Mouse (Mus musculus): Measurements from ENCODE around the gene Trf. TPM values are rescaled to one million over a fixed set of nuclear protein-coding genes. Genes with fewer than 3 reads are reported as not detected.

The Trf gene
- polyA plus RNA-seq, 1 experiment = 19.6 TPM

- Histone ChIP-seq H3K4me3 (ENCODE audit: low read depth, low read length) (no peak overlapping the region), H3K4me1 (ENCODE audit: control insufficient read depth, insufficient read depth, insufficient read length, low read length) (peaks cover 8% of the 10 kb centered on the region), H3K36me3 (ENCODE audit: control insufficient read depth, insufficient read depth, low read length) (no peaks in the 10 kb centered on the region), H3K27ac (ENCODE audit: insufficient read depth, low read depth, low read length) (no peak overlapping the region), H3K27me3 (ENCODE audit: control insufficient read depth, insufficient read depth, low read length) (no peaks in the 10 kb centered on the region)
- WGBS = 82% methylated on average over 7 of the region's 7 CpGs
- no peak for TF ChIP-seq CTCF (IDR thresholded peaks at IDR 0.05; ENCODE audit: extremely low read depth, insufficient read length, insufficient replicate concordance, low read depth, low read length)
- TF ChIP-seq POLR2A (IDR thresholded peaks at IDR 0.05; ENCODE audit: low read depth, low read length) = no peak
Measured at GRCm38 (mm10) chr9:103233006-103233395, 2.8 kb upstream of the Trf start.

GRCm38 (mm10) chr9:103232232-103233005 is 2.2 kb upstream of the Trf start:
- WGBS = 88% methylated on average over 7 of the region's 7 CpGs
- Histone ChIP-seq H3K4me1 (ENCODE audit: control insufficient read depth, insufficient read depth, insufficient read length, low read length) (peaks cover 8% of the 10 kb centered on the region), H3K36me3 (ENCODE audit: control insufficient read depth, insufficient read depth, low read length) (no peaks in the 10 kb centered on the region), H3K27me3 (ENCODE audit: control insufficient read depth, insufficient read depth, low read length) (no peaks in the 10 kb centered on the region), H3K4me3 (ENCODE audit: low read depth, low read length) (no peak overlapping the region), H3K27ac (ENCODE audit: insufficient read depth, low read depth, low read length) (no peak overlapping the region)
- TF ChIP-seq CTCF (IDR thresholded peaks at IDR 0.05; ENCODE audit: extremely low read depth, insufficient read length, insufficient replicate concordance, low read depth, low read length) (no peak), POLR2A (IDR thresholded peaks at IDR 0.05; ENCODE audit: low read depth, low read length) (no peak)

GRCm38 (mm10) chr9:103229037-103229867 is 992 bp downstream of the Trf start:
- no peak overlapping the region for H3K4me3 ChIP-seq (ENCODE audit: low read depth, low read length)

GRCm38 (mm10) chr9:103228370-103229003 is 1.8 kb downstream of the Trf start:
- no peak for TF ChIP-seq CTCF (IDR thresholded peaks at IDR 0.05; ENCODE audit: extremely low read depth, insufficient read length, insufficient replicate concordance, low read depth, low read length)
- no peak for TF ChIP-seq POLR2A (IDR thresholded peaks at IDR 0.05; ENCODE audit: low read depth, low read length)
- WGBS = 73% methylated on average over 13 of the region's 13 CpGs
- peaks cover 8% of the 10 kb centered on the region for H3K4me1 ChIP-seq (ENCODE audit: control insufficient read depth, insufficient read depth, insufficient read length, low read length)

More at GRCm38 (mm10) chr9:103229037-103229867, 992 bp downstream of the Trf start:
- H3K36me3 ChIP-seq (ENCODE audit: control insufficient read depth, insufficient read depth, low read length) = no peaks in the 10 kb centered on the region
- no peaks in the 10 kb centered on the region for H3K27me3 ChIP-seq (ENCODE audit: control insufficient read depth, insufficient read depth, low read length)
- WGBS = 80% methylated on average over 15 of the region's 15 CpGs
- no peak for TF ChIP-seq CTCF (IDR thresholded peaks at IDR 0.05; ENCODE audit: extremely low read depth, insufficient read length, insufficient replicate concordance, low read depth, low read length)
- no peak for TF ChIP-seq POLR2A (IDR thresholded peaks at IDR 0.05; ENCODE audit: low read depth, low read length)
- no peak overlapping the region for H3K27ac ChIP-seq (ENCODE audit: insufficient read depth, low read depth, low read length)
- H3K4me1 ChIP-seq (ENCODE audit: control insufficient read depth, insufficient read depth, insufficient read length, low read length) = peaks cover 8% of the 10 kb centered on the region

GRCm38 (mm10) chr9:103227760-103228159 is 2.5 kb downstream of the Trf start:
- H3K27me3 ChIP-seq (ENCODE audit: control insufficient read depth, insufficient read depth, low read length) = no peaks in the 10 kb centered on the region
- 90% methylated on average over 16 of the region's 16 CpGs for WGBS
- TF ChIP-seq POLR2A (IDR thresholded peaks at IDR 0.05; ENCODE audit: low read depth, low read length) (no peak), CTCF (IDR thresholded peaks at IDR 0.05; ENCODE audit: extremely low read depth, insufficient read length, insufficient replicate concordance, low read depth, low read length) (no peak)

More at GRCm38 (mm10) chr9:103228370-103229003, 1.8 kb downstream of the Trf start:
- Histone ChIP-seq H3K27ac (ENCODE audit: insufficient read depth, low read depth, low read length) (no peak overlapping the region), H3K27me3 (ENCODE audit: control insufficient read depth, insufficient read depth, low read length) (no peaks in the 10 kb centered on the region), H3K36me3 (ENCODE audit: control insufficient read depth, insufficient read depth, low read length) (no peaks in the 10 kb centered on the region), H3K4me3 (ENCODE audit: low read depth, low read length) (no peak overlapping the region)

GRCm38 (mm10) chr9:103226806-103227205 is 3.4 kb downstream of the Trf start:
- no peak overlapping the region for H3K4me3 ChIP-seq (ENCODE audit: low read depth, low read length)
- no peaks in the 10 kb centered on the region for H3K27me3 ChIP-seq (ENCODE audit: control insufficient read depth, insufficient read depth, low read length)
- H3K36me3 ChIP-seq (ENCODE audit: control insufficient read depth, insufficient read depth, low read length) = no peaks in the 10 kb centered on the region
- peaks cover 8% of the 10 kb centered on the region for H3K4me1 ChIP-seq (ENCODE audit: control insufficient read depth, insufficient read depth, insufficient read length, low read length)
- no peak overlapping the region for H3K27ac ChIP-seq (ENCODE audit: insufficient read depth, low read depth, low read length)
- 88% methylated on average over 15 of the region's 15 CpGs for WGBS
- TF ChIP-seq POLR2A (IDR thresholded peaks at IDR 0.05; ENCODE audit: low read depth, low read length) = no peak
- TF ChIP-seq CTCF (IDR thresholded peaks at IDR 0.05; ENCODE audit: extremely low read depth, insufficient read length, insufficient replicate concordance, low read depth, low read length) = no peak

More at GRCm38 (mm10) chr9:103227760-103228159, 2.5 kb downstream of the Trf start:
- peaks cover 8% of the 10 kb centered on the region for H3K4me1 ChIP-seq (ENCODE audit: control insufficient read depth, insufficient read depth, insufficient read length, low read length)
- no peak overlapping the region for H3K27ac ChIP-seq (ENCODE audit: insufficient read depth, low read depth, low read length)
- H3K4me3 ChIP-seq (ENCODE audit: low read depth, low read length) = no peak overlapping the region
- no peaks in the 10 kb centered on the region for H3K36me3 ChIP-seq (ENCODE audit: control insufficient read depth, insufficient read depth, low read length)

Measured in small intestine, adult 2 months (tissue).